Mouse (Mus musculus): ENCODE results near the gene Slc38a8.

GRCm38 (mm10) chr8:119515767-119516166 is 14.3 kb upstream of the Slc38a8 start:
- TF ChIP-seq CTCF (IDR thresholded peaks at IDR 0.05; ENCODE audit: low read depth, low read length) (no peak), GATA1 (IDR thresholded peaks at IDR 0.05; ENCODE audit: borderline replicate concordance, low read length) (no peak), TAL1 (conservative IDR thresholded peaks at IDR 0.05; ENCODE audit: low read depth, low read length) (no peak)

Data from G1E (cell line).